Mouse (Mus musculus) stomach, embryonic 16.5 days (tissue): ENCODE measurements at regions not wholly inside any gene's neighbourhood (a gene's known extent, or its start where the extent isn't known, plus 50 kb on each side); places are given as distances from the start of the nearest gene placed in this dataset.

ENCODE experiments used
- ATAC-seq: fragments of 200-750 bp; cut with Nextera tagmentation; 2 replicates; pipeline ENCODE4 v1.8.0; 2017; ENCODE audit warnings: moderate number of reproducible peaks, moderate TSS enrichment; ENCODE audit not compliant: insufficient read depth, low FRiP score
- H3K27ac ChIP-seq: fragments of 300-500 bp; sonication (generic); 2 replicates; pipeline ENCODE4 v1.5.1; 2014; ENCODE audit warnings: low read length
- H3K27me3 ChIP-seq: fragments of 300-500 bp; sonication (generic); 2 replicates; pipeline ENCODE4 v1.6.1; 2014; ENCODE audit warnings: low read length, control low read depth, mixed read lengths; ENCODE audit not compliant: control insufficient read depth, insufficient read depth
- H3K36me3 ChIP-seq: fragments of 300-500 bp; sonication (generic); 2 replicates; pipeline ENCODE4 v1.6.1; 2014; ENCODE audit warnings: low read length; ENCODE audit not compliant: control insufficient read depth, insufficient read depth
- H3K4me1 ChIP-seq: fragments of 300-500 bp; sonication (generic); 2 replicates; pipeline ENCODE4 v1.6.1; 2014; ENCODE audit warnings: low read length, control low read depth, mixed read lengths; ENCODE audit not compliant: control insufficient read depth, insufficient read depth
- H3K4me2 ChIP-seq: fragments of 300-500 bp; sonication (generic); 2 replicates; pipeline ENCODE4 v1.6.1; 2014; ENCODE audit warnings: low read depth, low read length, mixed read lengths
- H3K4me3 ChIP-seq: fragments of 300-500 bp; sonication (generic); replicated peaks from 2 replicates; pipeline ENCODE4 v1.5.1; 2014; ENCODE audit warnings: mild to moderate bottlenecking, low read length
- H3K9ac ChIP-seq: fragments of 300-500 bp; sonication (generic); 2 replicates; pipeline ENCODE4 v1.6.1; 2014; ENCODE audit warnings: low read length
- H3K9me3 ChIP-seq: fragments of 300-500 bp; sonication (generic); replicated peaks from 2 replicates; pipeline ENCODE4 v1.6.1; 2016; ENCODE audit warnings: low read length, control low read depth; ENCODE audit not compliant: control insufficient read depth
- WGBS: fragments of 180-500 bp; shearing (Covaris S2); extraction: QIAGEN DNeasy Blood & Tissue Kit; methylation state at CpG from one replicate; pipeline ENCODE4 v1.1.7; 2014; 5-methylcytosine and 5-hydroxymethylcytosine counted together

GRCm38 (mm10) chr14:48330965-48331622 is 114.8 kb upstream of the Tmem260 start:
- peaks cover 18% of the 10 kb centered on the region for H3K4me1 ChIP-seq
- H3K36me3 ChIP-seq: no peaks in the 10 kb centered on the region
- peak overlapping the region; percentile 41; the same call in 1 of the 2 replicates for H3K9ac ChIP-seq
- no peaks in the 10 kb centered on the region for H3K9me3 ChIP-seq
- peak; percentile 38; the same call in 1 of the 2 replicates for ATAC-seq
- H3K27ac ChIP-seq: no peak overlapping the region
- WGBS: 3% methylated on average over 4 of the region's 4 CpGs
- no peak overlapping the region for H3K4me3 ChIP-seq
- H3K27me3 ChIP-seq: no peaks in the 10 kb centered on the region
- peak overlapping the region; percentile 36; the same call in 1 of the 2 replicates for H3K4me2 ChIP-seq

- Histone ChIP-seq H3K9ac (no peak overlapping the region), H3K36me3 (no peaks in the 10 kb centered on the region), H3K27ac (no peak overlapping the region), H3K4me2 (no peak overlapping the region), H3K4me1 (peaks cover 18% of the 10 kb centered on the region), H3K27me3 (no peaks in the 10 kb centered on the region), H3K9me3 (no peaks in the 10 kb centered on the region), H3K4me3 (no peak overlapping the region)
- 59% methylated on average over 2 of the region's 2 CpGs for WGBS
- no peak for ATAC-seq
Observed at GRCm38 (mm10) chr14:48331623-48332000, 114.3 kb upstream of the Tmem260 start.

DNA sequence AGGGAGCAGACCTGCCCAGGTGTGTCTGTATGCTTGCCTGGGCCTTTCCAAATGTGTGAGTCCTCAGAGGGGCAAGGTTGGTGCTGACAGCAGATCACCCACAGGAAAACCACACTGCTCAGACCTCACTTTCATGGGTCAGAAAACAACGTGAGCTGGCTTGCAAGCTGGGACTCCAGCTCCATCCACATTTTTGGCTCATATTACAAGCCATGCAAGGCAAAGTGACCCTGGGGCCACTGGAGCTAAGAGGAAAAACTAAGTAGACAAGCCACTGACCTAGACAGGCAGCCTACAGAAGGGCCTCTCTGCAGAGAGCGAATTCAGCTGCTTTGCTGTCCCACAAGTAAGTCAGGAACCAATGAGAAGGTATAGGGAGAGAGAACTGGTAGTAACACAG is 113.7 kb upstream of the Tmem260 start:
- WGBS: 33% methylated on average over 2 of the region's 2 CpGs
- H3K27ac ChIP-seq: 0 out of 2 replicates have a peak overlapping the region, but pooled peaks have one; percentile 15
- ATAC-seq: 0 out of 2 replicates have a peak, but pooled peaks have one; percentile 18

DNA sequence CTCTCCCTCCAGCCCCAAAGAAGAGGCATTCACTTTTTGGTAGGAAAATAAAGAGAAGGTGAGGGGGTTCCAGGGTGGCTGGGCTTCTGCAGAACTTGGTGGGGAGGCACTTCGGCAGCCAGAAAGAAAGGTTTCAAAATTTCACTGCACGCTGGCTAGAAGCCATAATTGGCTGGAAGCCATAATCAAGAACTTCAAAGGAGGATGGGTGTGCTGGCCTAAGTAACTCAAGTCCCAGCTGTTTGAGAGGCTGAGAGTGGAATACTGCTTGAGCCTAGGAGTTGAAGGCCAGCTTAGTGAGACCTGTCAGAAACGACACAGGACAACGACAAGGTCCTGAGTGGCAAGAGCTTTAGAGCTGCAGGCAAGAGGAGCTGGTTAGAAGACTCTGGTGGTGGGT is 113.3 kb upstream of the Tmem260 start:
- no peak; the same call in 1 of the 2 replicates for ATAC-seq
- Histone ChIP-seq H3K27me3 (no peaks in the 10 kb centered on the region), H3K9ac (no peak overlapping the region), H3K9me3 (no peaks in the 10 kb centered on the region), H3K36me3 (no peaks in the 10 kb centered on the region), H3K4me3 (no peak overlapping the region), H3K27ac (0 out of 2 replicates have a peak overlapping the region, but pooled peaks have one; percentile 15), H3K4me2 (no peak overlapping the region), H3K4me1 (peaks cover 18% of the 10 kb centered on the region)
- WGBS: 35% methylated on average over 4 of the region's 4 CpGs

More for the DNA sequence above, 113.7 kb upstream of the Tmem260 start:
- Histone ChIP-seq H3K9me3 (no peaks in the 10 kb centered on the region), H3K9ac (no peak overlapping the region), H3K36me3 (no peaks in the 10 kb centered on the region), H3K27me3 (no peaks in the 10 kb centered on the region), H3K4me2 (no peak overlapping the region), H3K4me3 (no peak overlapping the region), H3K4me1 (peaks cover 18% of the 10 kb centered on the region)

- no peaks in the 10 kb centered on the region for H3K27me3 ChIP-seq
- H3K4me2 ChIP-seq: no peak overlapping the region
- H3K36me3 ChIP-seq: no peaks in the 10 kb centered on the region
- no peak overlapping the region for H3K27ac ChIP-seq
- H3K9me3 ChIP-seq: no peaks in the 10 kb centered on the region
- ATAC-seq: no peak
- H3K4me3 ChIP-seq: no peak overlapping the region
- H3K9ac ChIP-seq: no peak overlapping the region
- WGBS: 24% methylated on average over 8 of the region's 8 CpGs
- H3K4me1 ChIP-seq: peaks cover 18% of the 10 kb centered on the region
Observed at GRCm38 (mm10) chr14:48334106-48334809, 111.7 kb upstream of the Tmem260 start.

DNA sequence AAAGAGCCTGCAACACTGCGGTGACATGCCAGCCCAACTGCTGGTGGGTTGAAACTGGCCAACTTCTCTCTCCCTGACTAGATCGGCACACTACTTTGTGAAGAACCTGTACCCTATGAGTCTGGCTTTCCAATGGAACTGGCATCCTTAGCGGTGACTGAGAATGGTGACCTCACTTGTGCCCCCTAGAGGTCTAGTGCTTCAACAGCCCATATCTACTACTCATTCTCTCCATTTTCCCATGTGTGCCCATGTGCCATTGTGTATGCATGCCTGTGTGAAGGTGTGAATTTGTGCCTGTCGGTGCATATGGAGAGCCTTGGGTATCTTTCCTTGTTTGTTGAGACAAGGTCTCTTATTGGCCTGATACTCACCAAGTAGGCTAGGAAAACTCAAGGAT is 106.5 kb upstream of the Tmem260 start:
- H3K4me1 ChIP-seq: no peaks in the 10 kb centered on the region
- no peaks in the 10 kb centered on the region for H3K36me3 ChIP-seq
- no peak for ATAC-seq
- H3K9ac ChIP-seq: no peak overlapping the region
- no peaks in the 10 kb centered on the region for H3K9me3 ChIP-seq
- no peak overlapping the region for H3K4me3 ChIP-seq
- H3K4me2 ChIP-seq: no peak overlapping the region
- no peak overlapping the region for H3K27ac ChIP-seq
- 78% methylated on average over 4 of the region's 4 CpGs for WGBS
- no peaks in the 10 kb centered on the region for H3K27me3 ChIP-seq

- no peaks in the 10 kb centered on the region for H3K9me3 ChIP-seq
- H3K4me3 ChIP-seq: no peak overlapping the region
- ATAC-seq: no peak
- H3K27ac ChIP-seq: no peak overlapping the region
- H3K4me2 ChIP-seq: no peak overlapping the region
- H3K36me3 ChIP-seq: no peaks in the 10 kb centered on the region
- WGBS: 34% methylated on average over 7 of the region's 7 CpGs
- H3K27me3 ChIP-seq: no peaks in the 10 kb centered on the region
- no peak overlapping the region for H3K9ac ChIP-seq
- no peaks in the 10 kb centered on the region for H3K4me1 ChIP-seq
Observed at GRCm38 (mm10) chr14:48342944-48343343, 103.0 kb upstream of the Tmem260 start.

DNA sequence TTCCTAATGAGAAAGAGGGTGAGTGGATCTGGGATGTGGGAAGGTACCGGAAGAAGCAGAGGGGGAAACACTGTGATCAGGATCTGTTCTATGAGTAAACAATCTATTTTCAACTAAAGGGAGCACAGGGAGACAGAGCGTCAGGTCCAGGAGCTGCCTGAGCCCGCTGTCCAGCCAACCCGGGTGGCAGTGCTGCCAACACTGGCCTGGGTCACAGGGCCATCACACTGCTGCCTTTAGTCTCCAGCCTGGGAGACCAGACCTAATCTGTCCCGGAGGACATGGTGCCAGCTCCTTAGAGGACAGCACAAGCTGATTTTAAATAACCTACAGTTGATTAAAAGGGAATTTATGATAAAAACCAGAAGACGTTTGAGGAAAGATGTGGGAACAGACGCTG is 100.0 kb upstream of the Tmem260 start:
- 80% methylated on average over 7 of the region's 7 CpGs for WGBS
- no peak overlapping the region for H3K4me3 ChIP-seq
- no peaks in the 10 kb centered on the region for H3K36me3 ChIP-seq
- ATAC-seq: no peak
- no peak overlapping the region for H3K4me2 ChIP-seq
- no peaks in the 10 kb centered on the region for H3K4me1 ChIP-seq
- H3K27me3 ChIP-seq: no peaks in the 10 kb centered on the region
- H3K9ac ChIP-seq: no peak overlapping the region
- no peak overlapping the region for H3K27ac ChIP-seq
- no peaks in the 10 kb centered on the region for H3K9me3 ChIP-seq

DNA sequence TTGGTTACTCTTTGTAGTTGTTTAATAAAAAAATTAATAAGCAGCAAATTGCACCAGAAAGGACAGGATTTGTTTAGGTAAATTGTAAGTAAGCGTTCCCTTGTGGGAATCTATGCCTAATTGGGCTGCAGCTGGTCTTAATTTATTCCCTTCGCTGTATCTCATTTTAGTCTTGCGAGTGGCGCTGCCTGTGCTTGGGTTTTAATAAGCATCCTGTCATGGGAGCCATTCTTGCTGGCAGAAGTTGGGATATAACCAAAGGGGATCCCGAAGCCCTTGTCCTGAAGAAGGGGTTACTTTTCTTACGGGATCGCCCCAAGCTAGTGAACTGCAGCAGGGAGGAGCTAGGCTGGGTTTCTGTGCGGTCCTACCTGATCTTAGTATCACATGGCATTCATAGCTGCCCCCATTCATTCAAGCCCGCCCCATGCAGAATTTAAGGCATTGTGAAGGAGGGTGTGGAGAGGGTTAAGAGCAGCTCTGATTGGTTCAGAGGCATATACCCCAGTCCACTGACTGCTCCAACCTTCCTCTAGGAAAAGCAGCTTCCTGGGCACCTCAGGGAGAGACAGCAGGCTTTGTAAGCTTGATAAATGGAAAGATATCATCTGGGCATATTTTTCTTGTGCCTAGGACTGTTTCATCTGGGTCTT is 96.4 kb upstream of the Tmem260 start:
- no peak for ATAC-seq
- Histone ChIP-seq H3K27me3 (no peaks in the 10 kb centered on the region), H3K27ac (no peak overlapping the region), H3K36me3 (no peaks in the 10 kb centered on the region; the same call in 1 of the 2 replicates), H3K4me1 (no peaks in the 10 kb centered on the region), H3K9ac (no peak overlapping the region), H3K4me3 (no peak overlapping the region), H3K9me3 (no peaks in the 10 kb centered on the region), H3K4me2 (no peak overlapping the region)
- WGBS: 83% methylated on average over 9 of the region's 9 CpGs
